Mouse (Mus musculus): Measurements from ENCODE around the gene Nr6a1. TPM values are rescaled to one million over a fixed set of nuclear protein-coding genes. Genes with fewer than 3 reads are reported as not detected.

The Nr6a1 gene
- polyA plus RNA-seq, 1 experiment: 4.2 TPM

- DNase-seq: peak; percentile 48
- peaks cover 3% of the 10 kb centered on the region; the same call in 1 of the 2 replicates for H3K4me1 ChIP-seq (replicated peaks; ENCODE audit: control insufficient read depth, insufficient read depth, low read length)
- peak overlapping the region; percentile 10; the same call in 1 of the 2 replicates for H3K4me3 ChIP-seq (ENCODE audit: control insufficient read depth, insufficient read depth, low read length)
- TF ChIP-seq CTCF (IDR thresholded peaks at IDR 0.05; ENCODE audit: borderline replicate concordance, control insufficient read depth, extremely low read depth, insufficient read depth, low read length, poor library complexity) (no peak), POLR2A (IDR thresholded peaks at IDR 0.05; ENCODE audit: control insufficient read depth, extremely low read depth, insufficient read depth, low read length, poor library complexity) (no peak)
- WGBS: 9% methylated on average over 6 of the region's 6 CpGs
- H3K27me3 ChIP-seq (ENCODE audit: control insufficient read depth, insufficient read depth, low read length): no peaks in the 10 kb centered on the region
- H3K36me3 ChIP-seq (ENCODE audit: control insufficient read depth, insufficient read depth, low read length): no peaks in the 10 kb centered on the region
- H3K27ac ChIP-seq (ENCODE audit: control insufficient read depth, insufficient read depth, low read length): peak overlapping the region; percentile 58
Observed at GRCm38 (mm10) chr2:38822995-38823394, 104.5 kb downstream of the Nr6a1 start.

GRCm38 (mm10) chr2:38817487-38817886 is 110.0 kb downstream of the Nr6a1 start:
- no peaks in the 10 kb centered on the region for H3K27me3 ChIP-seq (ENCODE audit: control insufficient read depth, insufficient read depth, low read length)
- H3K4me1 ChIP-seq (replicated peaks; ENCODE audit: control insufficient read depth, insufficient read depth, low read length): no peaks in the 10 kb centered on the region
- WGBS: 95% methylated on average over 4 of the region's 4 CpGs
- H3K36me3 ChIP-seq (ENCODE audit: control insufficient read depth, insufficient read depth, low read length): no peaks in the 10 kb centered on the region
- H3K4me3 ChIP-seq (ENCODE audit: control insufficient read depth, insufficient read depth, low read length): no peak overlapping the region
- DNase-seq: no peak
- TF ChIP-seq CTCF (IDR thresholded peaks at IDR 0.05; ENCODE audit: borderline replicate concordance, control insufficient read depth, extremely low read depth, insufficient read depth, low read length, poor library complexity): no peak
- no peak for TF ChIP-seq POLR2A (IDR thresholded peaks at IDR 0.05; ENCODE audit: control insufficient read depth, extremely low read depth, insufficient read depth, low read length, poor library complexity)
- no peak overlapping the region for H3K27ac ChIP-seq (ENCODE audit: control insufficient read depth, insufficient read depth, low read length)

- no peak overlapping the region for H3K4me3 ChIP-seq (ENCODE audit: control insufficient read depth, insufficient read depth, low read length)
- no peaks in the 10 kb centered on the region for H3K4me1 ChIP-seq (replicated peaks; ENCODE audit: control insufficient read depth, insufficient read depth, low read length)
- 2% methylated on average over 3 of the region's 3 CpGs for WGBS
- TF ChIP-seq CTCF (IDR thresholded peaks at IDR 0.05; ENCODE audit: borderline replicate concordance, control insufficient read depth, extremely low read depth, insufficient read depth, low read length, poor library complexity): no peak
- TF ChIP-seq POLR2A (IDR thresholded peaks at IDR 0.05; ENCODE audit: control insufficient read depth, extremely low read depth, insufficient read depth, low read length, poor library complexity): no peak
- peak; percentile 77 for DNase-seq
- no peaks in the 10 kb centered on the region for H3K36me3 ChIP-seq (ENCODE audit: control insufficient read depth, insufficient read depth, low read length)
- H3K27ac ChIP-seq (ENCODE audit: control insufficient read depth, insufficient read depth, low read length): no peak overlapping the region
- H3K27me3 ChIP-seq (ENCODE audit: control insufficient read depth, insufficient read depth, low read length): no peaks in the 10 kb centered on the region
Observed at GRCm38 (mm10) chr2:38797087-38797624, 130.3 kb downstream of the Nr6a1 start.

- 80% methylated on average over 4 of the region's 4 CpGs for WGBS
- Histone ChIP-seq H3K27me3 (ENCODE audit: control insufficient read depth, insufficient read depth, low read length) (no peaks in the 10 kb centered on the region), H3K4me1 (replicated peaks; ENCODE audit: control insufficient read depth, insufficient read depth, low read length) (no peaks in the 10 kb centered on the region), H3K4me3 (ENCODE audit: control insufficient read depth, insufficient read depth, low read length) (no peak overlapping the region), H3K36me3 (ENCODE audit: control insufficient read depth, insufficient read depth, low read length) (no peaks in the 10 kb centered on the region), H3K27ac (ENCODE audit: control insufficient read depth, insufficient read depth, low read length) (no peak overlapping the region)
- TF ChIP-seq POLR2A (IDR thresholded peaks at IDR 0.05; ENCODE audit: control insufficient read depth, extremely low read depth, insufficient read depth, low read length, poor library complexity) (no peak), CTCF (IDR thresholded peaks at IDR 0.05; ENCODE audit: borderline replicate concordance, control insufficient read depth, extremely low read depth, insufficient read depth, low read length, poor library complexity) (no peak)
- DNase-seq: no peak
Observed at GRCm38 (mm10) chr2:38787338-38787737, 140.2 kb downstream of the Nr6a1 start.

GRCm38 (mm10) chr2:38786216-38786960 is 141.1 kb downstream of the Nr6a1 start:
- TF ChIP-seq POLR2A (IDR thresholded peaks at IDR 0.05; ENCODE audit: control insufficient read depth, extremely low read depth, insufficient read depth, low read length, poor library complexity): no peak
- TF ChIP-seq CTCF (IDR thresholded peaks at IDR 0.05; ENCODE audit: borderline replicate concordance, control insufficient read depth, extremely low read depth, insufficient read depth, low read length, poor library complexity): no peak
- WGBS: 88% methylated on average over 5 of the region's 5 CpGs
- no peaks in the 10 kb centered on the region for H3K4me1 ChIP-seq (replicated peaks; ENCODE audit: control insufficient read depth, insufficient read depth, low read length)
- no peak overlapping the region for H3K4me3 ChIP-seq (ENCODE audit: control insufficient read depth, insufficient read depth, low read length)
- DNase-seq: no peak
- H3K27me3 ChIP-seq (ENCODE audit: control insufficient read depth, insufficient read depth, low read length): no peaks in the 10 kb centered on the region
- no peak overlapping the region for H3K27ac ChIP-seq (ENCODE audit: control insufficient read depth, insufficient read depth, low read length)
- no peaks in the 10 kb centered on the region for H3K36me3 ChIP-seq (ENCODE audit: control insufficient read depth, insufficient read depth, low read length)

- no peaks in the 10 kb centered on the region for H3K27me3 ChIP-seq (ENCODE audit: control insufficient read depth, insufficient read depth, low read length)
- H3K4me1 ChIP-seq (replicated peaks; ENCODE audit: control insufficient read depth, insufficient read depth, low read length): no peaks in the 10 kb centered on the region
- no peak overlapping the region for H3K4me3 ChIP-seq (ENCODE audit: control insufficient read depth, insufficient read depth, low read length)
- H3K36me3 ChIP-seq (ENCODE audit: control insufficient read depth, insufficient read depth, low read length): no peaks in the 10 kb centered on the region
- DNase-seq: no peak
- WGBS: 72% methylated on average over 3 of the region's 3 CpGs
- TF ChIP-seq CTCF (IDR thresholded peaks at IDR 0.05; ENCODE audit: borderline replicate concordance, control insufficient read depth, extremely low read depth, insufficient read depth, low read length, poor library complexity) (no peak), POLR2A (IDR thresholded peaks at IDR 0.05; ENCODE audit: control insufficient read depth, extremely low read depth, insufficient read depth, low read length, poor library complexity) (no peak)
- H3K27ac ChIP-seq (ENCODE audit: control insufficient read depth, insufficient read depth, low read length): no peak overlapping the region
Observed at GRCm38 (mm10) chr2:38785113-38785512, 142.4 kb downstream of the Nr6a1 start.
